Mouse (Mus musculus) C3H10T1/2 (cell line): ENCODE measurements around the gene Zfp108. TPM values are rescaled to one million over a fixed set of nuclear protein-coding genes. Genes with fewer than 3 reads are reported as not detected.

Source experiments
- polyA plus RNA-seq, 2 experiments: library from polyadenylated mRNA; unstranded; fragments of >200 nt; fragmentation: generic; extraction: Trizol; gene quantifications; one replicate each; pipeline ENCODE4 v1.2.1; 2012; ENCODE audit warnings: missing spikeins in 2 of 2

The Zfp108 gene
- polyA plus RNA-seq, result 1 to 10 TPM in 1 of 2 experiments, under 1 TPM in 1; 0.07 to 1.8 TPM

DNA sequence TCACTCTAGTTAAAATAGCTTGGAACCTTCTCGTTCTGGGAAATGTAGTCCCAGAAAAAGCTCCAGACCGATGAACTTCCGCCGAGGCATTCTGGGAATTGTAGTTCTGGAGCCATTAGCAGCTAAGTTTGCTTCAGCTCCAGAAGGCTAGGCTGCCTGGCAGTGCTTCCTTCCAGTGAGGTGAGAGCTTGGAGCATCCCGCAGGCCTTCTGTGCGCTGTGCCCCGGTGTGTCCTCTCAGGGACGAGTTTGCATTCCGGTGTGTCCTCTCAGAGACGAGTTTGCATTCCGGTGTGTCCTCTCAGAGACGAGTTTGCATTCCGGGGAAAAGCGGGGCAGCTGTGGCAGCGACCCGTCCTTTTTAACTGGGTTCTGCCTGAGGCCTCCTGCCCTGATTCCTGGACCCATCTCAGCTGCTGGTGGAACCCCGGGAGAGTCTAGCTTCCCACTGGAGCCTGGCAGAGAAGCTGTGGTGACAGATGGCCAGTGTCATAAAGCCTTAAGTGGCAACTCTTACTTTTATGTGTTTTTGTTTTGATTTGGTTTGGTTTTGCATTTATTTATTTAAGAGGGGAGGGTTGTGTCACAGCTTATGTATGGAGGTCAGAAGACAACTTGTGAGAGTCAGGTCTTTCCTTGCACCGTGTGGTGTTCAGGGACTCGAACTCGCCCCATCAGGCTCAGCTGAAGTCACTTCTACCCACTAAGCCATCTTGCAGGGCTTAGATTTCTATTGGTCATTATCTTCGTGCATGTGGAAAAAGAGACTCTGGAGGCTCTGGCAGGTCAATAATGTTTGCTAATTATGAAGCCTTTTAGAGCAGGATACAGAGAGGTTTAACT, at the start of gene Zfp108:
Zfp108 (plus strand) TSS at position 162 of the 842 bp plus-strand sequence.

DNA sequence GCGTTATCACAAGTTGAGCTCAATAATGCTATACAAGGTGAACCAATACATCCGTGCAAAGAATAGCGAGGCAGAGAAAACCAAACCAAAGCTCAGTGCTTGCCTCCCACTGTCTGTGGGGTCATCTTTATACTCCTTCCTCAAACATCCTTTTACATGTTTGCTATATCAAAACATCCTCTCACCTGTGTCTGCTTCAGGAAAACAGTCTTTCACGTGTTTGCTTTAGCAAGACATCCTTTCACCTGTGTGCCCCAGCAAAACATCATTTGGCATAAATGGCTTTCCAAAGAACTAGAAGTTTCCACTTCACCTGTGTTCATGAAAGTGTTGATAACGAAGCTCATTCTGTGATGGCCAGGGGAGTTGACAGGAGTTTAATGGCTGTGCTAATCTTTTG, 43.3 kb upstream of the Zfp108 start, which contains the start of gene Zfp111:
Zfp111 (minus strand) TSS at position 101 of the 400 bp plus-strand sequence.

DNA sequence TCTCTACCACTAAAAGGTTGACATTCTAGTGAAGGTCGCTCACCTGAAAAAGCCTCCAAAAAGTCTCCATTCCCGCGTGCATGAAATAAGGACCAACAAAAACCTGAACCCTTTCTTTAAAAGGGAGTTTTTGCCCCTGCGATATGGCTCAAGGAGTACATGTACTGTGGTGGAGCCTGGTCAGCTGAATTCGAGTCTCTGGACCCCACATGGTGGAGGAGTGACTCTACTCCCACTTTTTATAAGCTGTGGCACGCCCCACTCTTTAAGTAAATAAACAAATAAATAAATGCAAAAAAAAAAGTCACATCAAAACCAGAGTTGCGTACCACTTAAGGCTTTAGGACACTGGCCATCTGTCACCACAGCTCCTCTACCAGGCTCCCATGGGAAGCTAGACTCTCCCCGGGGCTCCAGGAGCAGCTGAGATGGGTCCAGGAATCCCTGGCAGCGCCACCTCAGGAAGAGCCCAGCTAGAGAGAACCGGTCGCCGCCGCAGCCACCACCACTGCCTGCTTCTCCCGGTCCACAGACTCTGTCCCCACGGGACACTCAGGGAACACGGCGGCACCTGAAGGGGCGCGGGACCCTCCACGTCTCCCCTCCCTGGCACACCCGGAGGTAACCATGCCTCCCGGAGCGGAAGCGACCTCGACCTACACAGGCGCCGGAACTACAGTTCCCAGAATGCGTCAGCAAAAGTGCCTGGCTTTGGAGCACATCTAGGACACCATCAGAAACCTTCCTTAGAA, 17.4 kb upstream of the Zfp108 start, which contains the start of gene Zfp109:
Zfp109 (minus strand) TSS at position 521 of the 752 bp plus-strand sequence.

DNA sequence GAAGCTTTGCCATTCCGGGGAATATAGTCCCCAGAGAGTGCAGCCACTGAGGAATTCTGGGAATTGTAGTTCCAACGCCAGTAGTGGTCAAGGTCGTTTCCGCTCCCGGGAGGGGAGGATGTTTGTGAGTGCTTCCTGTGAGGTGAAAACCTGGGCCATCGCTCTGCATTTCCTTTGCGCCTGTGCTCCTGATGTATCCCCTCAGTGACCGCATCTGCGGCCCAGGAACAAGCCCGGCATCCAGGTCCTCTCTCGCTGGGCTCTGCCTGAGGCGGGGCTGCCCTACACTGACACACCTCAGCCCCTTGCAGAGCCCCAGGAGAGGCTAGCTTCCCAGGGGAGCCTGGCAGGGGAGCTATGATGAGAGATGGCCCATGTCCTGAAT, 15.7 kb downstream of the Zfp108 start, which contains the start of gene Zfp93:
Zfp93 (plus strand) TSS at position 133 of the 385 bp plus-strand sequence.

DNA sequence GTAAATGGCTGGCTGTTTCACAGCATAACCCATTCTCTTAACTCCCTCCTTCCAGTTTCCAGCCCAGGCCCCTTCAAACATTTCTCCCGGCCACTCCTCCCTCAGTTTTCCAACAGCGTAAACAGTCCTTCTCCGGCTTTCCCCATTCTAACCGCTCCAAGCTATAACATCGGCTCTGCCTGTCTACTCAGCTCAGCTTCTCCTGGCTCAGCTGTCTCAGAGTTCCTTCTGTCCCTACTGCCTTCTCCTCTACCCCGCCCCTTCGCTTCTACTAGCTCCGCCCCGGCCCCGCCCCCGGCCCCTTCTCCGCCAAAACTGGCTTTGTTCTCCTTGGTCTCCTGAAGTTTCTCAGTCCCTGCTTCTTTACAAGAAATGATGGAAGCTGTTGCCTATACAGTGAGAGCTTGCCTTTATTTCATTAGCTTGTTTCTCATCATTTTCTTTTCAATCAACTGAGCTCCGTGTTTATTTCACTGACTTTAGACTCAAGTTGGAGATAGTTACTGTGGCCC, 46.2 kb downstream of the Zfp108 start, which contains the start of gene Zfp61:
Zfp61 (minus strand) TSS at position 462 of the 512 bp plus-strand sequence.

Other genes starting within 250 kb of the Zfp108 start
- gene Vmn1r183, start 201.5 kb upstream of the Zfp108 start, polyA plus RNA-seq, result not detected
- 1 to 10 TPM in 1 of 2 experiments, under 1 TPM in 1; 0.62 to 5.6 TPM for gene Zfp180, start 172.9 kb upstream of the Zfp108 start, polyA plus RNA-seq
- 1 to 10 TPM in 1 of 2 experiments, under 1 TPM in 1; 0.08 to 2.1 TPM for gene Zfp112, start 142.5 kb upstream of the Zfp108 start, polyA plus RNA-seq
- 1 to 10 TPM; 1.0 to 3.9 TPM for gene Zfp235, start 120.6 kb upstream of the Zfp108 start, polyA plus RNA-seq
- under 1 TPM in 1 of 2 experiments, not detected in 1; 0.01 TPM for gene Zfp114, start 79.7 kb upstream of the Zfp108 start, polyA plus RNA-seq
- gene Zfp111, start 43.4 kb upstream of the Zfp108 start, polyA plus RNA-seq, result 1 to 10 TPM in 1 of 2 experiments, under 1 TPM in 1; 0.41 to 1.6 TPM
- gene Zfp109, start 17.2 kb upstream of the Zfp108 start, polyA plus RNA-seq, result under 1 TPM; 0.05 to 0.38 TPM
- gene Zfp93, start 15.6 kb downstream of the Zfp108 start, polyA plus RNA-seq, result 1 to 10 TPM in 1 of 2 experiments, under 1 TPM in 1; 0.62 to 4.0 TPM
- 10 to 100 TPM in 1 of 2 experiments, 1 to 10 TPM in 1; 1.9 to 12.7 TPM for gene Zfp61, start 46.4 kb downstream of the Zfp108 start, polyA plus RNA-seq
- gene Zfp94, start 61.9 kb downstream of the Zfp108 start, polyA plus RNA-seq, result 1 to 10 TPM; 1.1 to 4.7 TPM
- gene Tescl, start 79.1 kb downstream of the Zfp108 start, polyA plus RNA-seq, result not detected
- not detected for gene Lypd5, start 94.4 kb downstream of the Zfp108 start, polyA plus RNA-seq
- 10 to 100 TPM; 28.9 to 90.8 TPM for gene Kcnn4, start 115.5 kb downstream of the Zfp108 start, polyA plus RNA-seq
- gene Smg9, start 144.8 kb downstream of the Zfp108 start, polyA plus RNA-seq, result 10 to 100 TPM; 16.1 to 17.6 TPM
- under 1 TPM in 1 of 2 experiments, not detected in 1; 0.07 TPM for gene Irgc1, start 197.5 kb downstream of the Zfp108 start, polyA plus RNA-seq
- 10 to 100 TPM in 1 of 2 experiments, 1 to 10 TPM in 1; 5.0 to 32.8 TPM for gene Plaur, start 207.7 kb downstream of the Zfp108 start, polyA plus RNA-seq
- under 1 TPM; 0.27 to 0.57 TPM for gene Cadm4, start 227.2 kb downstream of the Zfp108 start, polyA plus RNA-seq